Mouse (Mus musculus) neural tube, embryonic 15.5 days (tissue): ENCODE data around the gene Zfp629. TPM values are rescaled to one million over a fixed set of nuclear protein-coding genes. Genes with fewer than 3 reads are reported as not detected.
A peak's percentile ranks its signal among the peaks of the same experiment; 100 is the strongest.

Experiments
- ATAC-seq: fragments of 200-750 bp; cut with Nextera tagmentation; 2 replicates; pipeline ENCODE4 v1.8.0; 2017; ENCODE audit warnings: mild to moderate bottlenecking, moderate TSS enrichment, moderate library complexity; ENCODE audit not compliant: low FRiP score
- H3K27ac ChIP-seq: fragments of 300-500 bp; sonication (generic); replicated peaks from 2 replicates; pipeline ENCODE4 v1.5.1; 2015; ENCODE audit warnings: mild to moderate bottlenecking, inconsistent platforms
- H3K27me3 ChIP-seq: fragments of 300-500 bp; sonication (generic); replicated peaks from 2 replicates; pipeline ENCODE4 v1.6.1; 2015; ENCODE audit warnings: inconsistent platforms
- H3K36me3 ChIP-seq: fragments of 300-500 bp; sonication (generic); 2 replicates; pipeline ENCODE4 v1.6.1; 2015; ENCODE audit warnings: inconsistent platforms
- H3K4me1 ChIP-seq: fragments of 300-500 bp; sonication (generic); 2 replicates; pipeline ENCODE4 v1.6.1; 2015; ENCODE audit warnings: inconsistent platforms
- H3K4me2 ChIP-seq: fragments of 300-500 bp; sonication (generic); 2 replicates; pipeline ENCODE4 v1.6.1; 2015; ENCODE audit warnings: inconsistent platforms, mild to moderate bottlenecking, moderate library complexity
- H3K4me3 ChIP-seq: fragments of 300-500 bp; sonication (generic); replicated peaks from 2 replicates; pipeline ENCODE4 v1.5.1; 2015; ENCODE audit warnings: mild to moderate bottlenecking, inconsistent platforms
- H3K9ac ChIP-seq: fragments of 300-500 bp; sonication (generic); replicated peaks from 2 replicates; pipeline ENCODE4 v1.6.1; 2015; ENCODE audit warnings: mild to moderate bottlenecking, inconsistent platforms
- H3K9me3 ChIP-seq: fragments of 300-500 bp; sonication (generic); replicated peaks from 2 replicates; pipeline ENCODE4 v1.6.1; 2016; ENCODE audit warnings: inconsistent platforms
- WGBS: fragments of 180-500 bp; shearing (Covaris S2); methylation state at CpG from one replicate; pipeline ENCODE4 v1.1.7; 2015; ENCODE audit warnings: mixed read lengths; 5-methylcytosine and 5-hydroxymethylcytosine counted together
- polyA plus RNA-seq: library from polyadenylated mRNA; unstranded; fragments of >200 nt; fragmentation: Nextera tagmentation; extraction: Ambion mirVana; gene quantifications from 2 replicates; pipeline ENCODE4 v1.2.1, GENCODE M21; 2015

Gene Zfp629
- polyA plus RNA-seq, 1 experiment from 2014 or later: 15.8 TPM

- peak; percentile 97 for ATAC-seq
- Histone ChIP-seq H3K4me1 (peaks cover 25% of the 10 kb centered on the region), H3K4me3 (peak within 1 kb of the TSS; percentile 81), H3K4me2 (peak within 1 kb of the TSS; percentile 96), H3K9me3 (no peaks in the 10 kb centered on the region), H3K27ac (peak within 1 kb of the TSS; percentile 80), H3K27me3 (no peaks in the 10 kb centered on the region), H3K36me3 (peaks cover 52% of the 10 kb centered on the region), H3K9ac (peak within 1 kb of the TSS; percentile 77)
- WGBS: under 1% methylated on average over 50 of the region's 50 CpGs
Measured at GRCm38 (mm10) chr7:127588011-127588871, 27.4 kb downstream of the Zfp629 start, which contains the start of the genes Ccdc189 and Rnf40. Ccdc189 (minus strand) TSS chr7:127588595. Rnf40 (plus strand) TSS chr7:127588767.

GRCm38 (mm10) chr7:127587196-127587595, 28.4 kb downstream of the Zfp629 start:
- 76% methylated on average over 5 of the region's 5 CpGs for WGBS
- no peak for ATAC-seq
- no peaks in the 10 kb centered on the region for H3K9me3 ChIP-seq
- no peaks in the 10 kb centered on the region for H3K27me3 ChIP-seq
- H3K9ac ChIP-seq: no peak overlapping the region
- H3K4me1 ChIP-seq: peaks cover 25% of the 10 kb centered on the region
- H3K4me3 ChIP-seq: peak overlapping the region; percentile 81; the same call in 1 of the 2 replicates
- H3K27ac ChIP-seq: no peak overlapping the region
- H3K4me2 ChIP-seq: peak overlapping the region; percentile 96
- peaks cover 52% of the 10 kb centered on the region for H3K36me3 ChIP-seq

GRCm38 (mm10) chr7:127586149-127586548, 29.4 kb downstream of the Zfp629 start:
- ATAC-seq: no peak
- H3K4me1 ChIP-seq: peaks cover 25% of the 10 kb centered on the region
- H3K27me3 ChIP-seq: no peaks in the 10 kb centered on the region
- H3K4me2 ChIP-seq: no peak overlapping the region
- no peak overlapping the region for H3K4me3 ChIP-seq
- H3K9me3 ChIP-seq: no peaks in the 10 kb centered on the region
- peaks cover 50% of the 10 kb centered on the region for H3K36me3 ChIP-seq
- H3K9ac ChIP-seq: no peak overlapping the region
- H3K27ac ChIP-seq: no peak overlapping the region
- WGBS: 95% methylated on average over 6 of the region's 6 CpGs

- Histone ChIP-seq H3K9ac (no peak overlapping the region), H3K27me3 (no peaks in the 10 kb centered on the region), H3K4me2 (no peak overlapping the region), H3K9me3 (no peaks in the 10 kb centered on the region), H3K36me3 (peaks cover 42% of the 10 kb centered on the region), H3K4me1 (peaks cover 19% of the 10 kb centered on the region), H3K27ac (no peak overlapping the region), H3K4me3 (no peak overlapping the region)
- no peak for ATAC-seq
- 86% methylated on average over 7 of the region's 7 CpGs for WGBS
Measured at GRCm38 (mm10) chr7:127585031-127585430, 30.6 kb downstream of the Zfp629 start.

GRCm38 (mm10) chr7:127583260-127583659, 32.3 kb downstream of the Zfp629 start:
- Histone ChIP-seq H3K4me1 (peaks cover 10% of the 10 kb centered on the region), H3K9ac (no peak overlapping the region), H3K27ac (no peak overlapping the region), H3K27me3 (no peaks in the 10 kb centered on the region), H3K4me3 (no peak overlapping the region), H3K4me2 (no peak overlapping the region), H3K36me3 (peaks cover 48% of the 10 kb centered on the region), H3K9me3 (no peaks in the 10 kb centered on the region)
- no peak for ATAC-seq
- WGBS: 99% methylated on average over 6 of the region's 6 CpGs

GRCm38 (mm10) chr7:127574115-127574514, 41.5 kb downstream of the Zfp629 start:
- Histone ChIP-seq H3K4me1 (peaks cover 33% of the 10 kb centered on the region), H3K4me2 (peak overlapping the region; percentile 94), H3K9ac (peak overlapping the region; percentile 95), H3K4me3 (peak overlapping the region; percentile 74), H3K27me3 (no peaks in the 10 kb centered on the region), H3K27ac (peak overlapping the region; percentile 86), H3K9me3 (no peaks in the 10 kb centered on the region), H3K36me3 (peaks cover 22% of the 10 kb centered on the region)
- no peak for ATAC-seq
- 23% methylated on average over 7 of the region's 7 CpGs for WGBS

GRCm38 (mm10) chr7:127573503-127574008, 42.0 kb downstream of the Zfp629 start:
- peak overlapping the region; percentile 86 for H3K27ac ChIP-seq
- WGBS: under 1% methylated on average over 23 of the region's 28 CpGs
- peaks cover 33% of the 10 kb centered on the region for H3K4me1 ChIP-seq
- H3K4me2 ChIP-seq: peak overlapping the region; percentile 94
- H3K9ac ChIP-seq: peak overlapping the region; percentile 95
- ATAC-seq: no peak; the same call in 1 of the 2 replicates
- H3K36me3 ChIP-seq: peaks cover 27% of the 10 kb centered on the region
- H3K27me3 ChIP-seq: no peaks in the 10 kb centered on the region
- peak overlapping the region; percentile 74 for H3K4me3 ChIP-seq
- H3K9me3 ChIP-seq: no peaks in the 10 kb centered on the region

- Histone ChIP-seq H3K4me3 (peak within 1 kb of the TSS; percentile 74), H3K9ac (peak within 1 kb of the TSS; percentile 95), H3K27me3 (no peaks in the 10 kb centered on the region), H3K4me1 (peaks cover 33% of the 10 kb centered on the region), H3K9me3 (no peaks in the 10 kb centered on the region), H3K36me3 (peaks cover 22% of the 10 kb centered on the region), H3K27ac (peak within 1 kb of the TSS; percentile 86), H3K4me2 (peak within 1 kb of the TSS; percentile 94)
- WGBS: 0% methylated on average over 17 of the region's 17 CpGs
- ATAC-seq: peak; percentile 97
Measured at GRCm38 (mm10) chr7:127572895-127573471, 42.6 kb downstream of the Zfp629 start, which contains the start of gene Phkg2. Phkg2 (plus strand) TSS chr7:127573340.

GRCm38 (mm10) chr7:127564381-127565150, 51.0 kb downstream of the Zfp629 start:
- H3K27ac ChIP-seq: no peak overlapping the region
- H3K27me3 ChIP-seq: no peaks in the 10 kb centered on the region
- peaks cover 51% of the 10 kb centered on the region for H3K36me3 ChIP-seq
- H3K9ac ChIP-seq: no peak overlapping the region
- H3K4me2 ChIP-seq: no peak overlapping the region
- no peak overlapping the region for H3K4me3 ChIP-seq
- no peaks in the 10 kb centered on the region for H3K9me3 ChIP-seq
- ATAC-seq: no peak
- H3K4me1 ChIP-seq: 0 out of 2 replicates have a peak, but pooled peaks cover 7% of the 10 kb centered on the region
- 69% methylated on average over 6 of the region's 6 CpGs for WGBS

GRCm38 (mm10) chr7:127561340-127561858, 54.2 kb downstream of the Zfp629 start, which contains the start of gene Tmem265:
Tmem265 (plus strand) TSS chr7:127561390.
- H3K9ac ChIP-seq: no peak within 1 kb of the TSS
- H3K4me3 ChIP-seq: no peak within 1 kb of the TSS
- 0 out of 2 replicates have a peak, but pooled peaks cover 7% of the 10 kb centered on the region for H3K4me1 ChIP-seq
- no peak for ATAC-seq
- H3K4me2 ChIP-seq: no peak within 1 kb of the TSS
- H3K9me3 ChIP-seq: no peaks in the 10 kb centered on the region
- peaks cover 66% of the 10 kb centered on the region for H3K36me3 ChIP-seq
- 96% methylated on average over 5 of the region's 5 CpGs for WGBS
- no peak within 1 kb of the TSS for H3K27ac ChIP-seq
- H3K27me3 ChIP-seq: no peaks in the 10 kb centered on the region

GRCm38 (mm10) chr7:127560580-127560979, 55.0 kb downstream of the Zfp629 start:
- H3K4me1 ChIP-seq: 0 out of 2 replicates have a peak, but pooled peaks cover 7% of the 10 kb centered on the region
- H3K9me3 ChIP-seq: no peaks in the 10 kb centered on the region
- WGBS: 91% methylated on average over 11 of the region's 11 CpGs
- H3K36me3 ChIP-seq: peaks cover 67% of the 10 kb centered on the region
- H3K27me3 ChIP-seq: no peaks in the 10 kb centered on the region
- no peak overlapping the region for H3K4me3 ChIP-seq
- H3K4me2 ChIP-seq: no peak overlapping the region
- no peak overlapping the region for H3K9ac ChIP-seq
- ATAC-seq: no peak
- no peak overlapping the region for H3K27ac ChIP-seq
